Mouse (Mus musculus) neutrophil, adult 65 days (primary cell): ENCODE data around the gene Trpv1. TPM values are rescaled to one million over a fixed set of nuclear protein-coding genes. Genes with fewer than 3 reads are reported as not detected.

ENCODE experiments used
- total RNA-seq: library from RNA; stranded (reverse); gene quantifications from 2 replicates; pipeline ENCODE4 v1.2.4, GENCODE M21; 2023

The Trpv1 gene
- total RNA-seq: not detected in 2 replicates

GRCm38 (mm10) chr11:73233992-73234391 is at the start of gene Trpv1:
Gene Trpv1 (plus strand): TSS chr11:73234292.

GRCm38 (mm10) chr11:73198603-73199229 is 35.4 kb upstream of the Trpv1 start, which contains the start of gene Ctns:
Gene Ctns (minus strand): TSS chr11:73199042.

GRCm38 (mm10) chr11:73199230-73199712 is 34.8 kb upstream of the Trpv1 start, which contains the start of gene Shpk:
Gene Shpk (plus strand): TSS chr11:73199460.

GRCm38 (mm10) chr11:73267267-73267666 is 33.2 kb downstream of the Trpv1 start, which contains the start of gene Trpv3:
Gene Trpv3 (plus strand): TSS chr11:73267388.

Other genes with a start within 250 kb of the Trpv1 start
- 10.6 and 12.3 TPM in 2 replicates for gene P2rx1, start 235.2 kb upstream of the Trpv1 start, total RNA-seq
- gene Camkk1, start 215.3 kb upstream of the Trpv1 start, total RNA-seq: 13.9 and 22.1 TPM in 2 replicates
- 23.2 and 25.4 TPM in 2 replicates for gene Ncbp3, start 186.5 kb upstream of the Trpv1 start, total RNA-seq
- 0.20 TPM in 1 of 2 replicates, not detected in the other for gene Itgae, start 143.7 kb upstream of the Trpv1 start, total RNA-seq
- gene Haspin, start 96.0 kb upstream of the Trpv1 start, total RNA-seq: 6.6 and 6.9 TPM in 2 replicates
- gene P2rx5, start 73.9 kb upstream of the Trpv1 start, total RNA-seq: not detected in 2 replicates
- 22.2 and 29.7 TPM in 2 replicates for gene Emc6, start 57.3 kb upstream of the Trpv1 start, total RNA-seq
- 10.4 and 14.8 TPM in 2 replicates for gene Tax1bp3, start 57.2 kb upstream of the Trpv1 start, total RNA-seq
- gene Ctns, start 35.2 kb upstream of the Trpv1 start, total RNA-seq: 24.8 and 27.1 TPM in 2 replicates
- 0.75 and 0.76 TPM in 2 replicates for gene Shpk, start 34.8 kb upstream of the Trpv1 start, total RNA-seq
- gene Trpv3, start 33.1 kb downstream of the Trpv1 start, total RNA-seq: not detected in 2 replicates
- gene Aspa, start 95.3 kb downstream of the Trpv1 start, total RNA-seq: not detected in 2 replicates
- not detected in 2 replicates for gene Gm49340, start 95.4 kb downstream of the Trpv1 start, total RNA-seq
- gene Spata22, start 95.4 kb downstream of the Trpv1 start, total RNA-seq: not detected in 2 replicates
- not detected in 2 replicates for gene Olfr20, start 116.5 kb downstream of the Trpv1 start, total RNA-seq
- not detected in 2 replicates for gene Olfr376, start 137.0 kb downstream of the Trpv1 start, total RNA-seq
- gene Olfr1, start 165.3 kb downstream of the Trpv1 start, total RNA-seq: not detected in 2 replicates
- not detected in 2 replicates for gene Olfr378, start 194.2 kb downstream of the Trpv1 start, total RNA-seq
- gene Olfr380, start 223.2 kb downstream of the Trpv1 start, total RNA-seq: not detected in 2 replicates